Mouse (Mus musculus) left cerebral cortex, postnatal 36 days (tissue): Measurements from ENCODE around the gene Cox6b1. TPM values are rescaled to one million over a fixed set of nuclear protein-coding genes. Genes with fewer than 3 reads are reported as not detected.

Source experiments
- DNase-seq, 2 experiments: peaks; one replicate each; pipeline ENCODE4 v3.0.0; 2021 to 2022; ENCODE audit warnings: low spot score in 2 of 2, mixed read lengths in 1 of 2
- intact Hi-C: fragments of 180-260 bp; cut with DNase I; formaldehyde crosslinking; loops from one replicate; pipeline ENCODE4 v1.15.1; 2025
- total RNA-seq, 2 experiments: library from RNA; stranded (reverse); gene quantifications; 2 replicates each; pipeline ENCODE4 v1.2.3; 2021

Gene Cox6b1
- total RNA-seq = 100 to 1,000 TPM; 561 to 663 TPM

DNA sequence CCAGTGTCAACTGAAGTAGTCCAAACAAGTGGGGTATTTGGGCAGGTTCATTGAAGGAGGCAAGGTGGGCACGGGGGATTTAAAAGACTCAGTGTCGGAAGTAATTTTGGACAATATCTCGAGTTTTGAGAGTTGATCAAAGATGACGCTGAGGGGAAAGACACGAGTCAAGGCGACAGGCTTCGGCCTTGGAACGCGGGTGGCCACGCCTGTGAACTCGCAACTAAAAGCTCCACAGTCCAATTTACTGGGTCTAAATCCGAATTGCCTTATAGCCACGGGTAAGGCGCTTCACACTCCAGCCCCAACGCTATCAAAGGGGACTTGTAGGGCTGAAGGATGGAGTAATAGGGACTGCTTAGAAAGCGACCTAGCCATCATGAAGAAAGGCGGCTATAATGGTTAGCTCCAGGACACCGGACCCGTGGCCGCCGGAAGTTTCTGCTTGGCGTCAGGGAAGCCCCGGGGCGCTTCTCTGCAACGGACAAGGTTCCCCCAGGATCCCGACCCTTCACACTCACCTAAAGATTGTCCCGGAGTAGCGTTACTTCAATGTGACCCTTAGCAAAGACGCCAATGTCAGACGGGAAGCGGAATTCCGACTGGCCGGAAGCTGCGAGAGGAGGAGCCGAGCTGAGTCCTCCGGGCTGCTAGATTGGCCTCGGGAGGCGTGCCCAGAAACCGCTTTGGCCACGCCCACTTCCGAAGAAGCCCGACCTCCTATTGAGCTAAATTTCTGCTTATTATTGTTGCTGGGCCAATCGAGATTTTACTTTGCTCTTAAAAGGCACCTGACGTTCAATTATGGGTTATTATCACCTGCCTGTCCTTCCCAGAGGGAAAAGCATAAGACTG is at the start of gene Cox6b1:
Gene Cox6b1, minus strand, starts transcription at position 622 of the 855 bp plus-strand sequence.
- intact Hi-C loops = no loop called here
- DNase-seq = peak; percentile 79 to 86

DNA sequence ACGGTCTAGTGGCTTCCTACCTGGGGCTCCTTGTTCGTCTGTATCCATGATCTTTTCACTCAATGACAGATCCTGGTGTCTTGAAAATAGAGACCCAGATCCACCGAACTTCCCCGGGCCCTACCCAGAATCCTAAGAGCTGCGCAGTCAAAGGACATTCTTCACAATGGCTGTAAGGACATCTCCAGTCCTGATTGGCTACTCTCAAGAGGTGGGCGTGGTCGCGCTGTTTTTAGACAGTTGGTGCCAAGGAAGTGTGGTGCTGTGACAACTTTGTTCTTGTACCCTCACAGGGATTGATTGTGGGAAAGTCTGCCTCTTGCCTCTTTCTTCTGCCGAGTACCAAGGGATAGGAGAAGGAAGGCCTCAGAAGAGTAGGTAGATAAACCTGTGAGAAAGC is 45.5 kb upstream of the Cox6b1 start, which contains the start of gene Pmis2:
Gene Pmis2, minus strand, starts transcription at position 126 of the 400 bp plus-strand sequence.
- intact Hi-C loops = no loop called here

GRCm38 (mm10) chr7:30669229-30669628 is 43.3 kb upstream of the Cox6b1 start:
- intact Hi-C loops = loop anchor here (10.0 kb wide), 1 partner anchor 196 kb away; the partner anchor contains the start of gene Ffar1
- DNase-seq = no peak

More for the DNA sequence above, 45.5 kb upstream of the Cox6b1 start, which contains the start of gene Pmis2:
- DNase-seq = no peak

DNA sequence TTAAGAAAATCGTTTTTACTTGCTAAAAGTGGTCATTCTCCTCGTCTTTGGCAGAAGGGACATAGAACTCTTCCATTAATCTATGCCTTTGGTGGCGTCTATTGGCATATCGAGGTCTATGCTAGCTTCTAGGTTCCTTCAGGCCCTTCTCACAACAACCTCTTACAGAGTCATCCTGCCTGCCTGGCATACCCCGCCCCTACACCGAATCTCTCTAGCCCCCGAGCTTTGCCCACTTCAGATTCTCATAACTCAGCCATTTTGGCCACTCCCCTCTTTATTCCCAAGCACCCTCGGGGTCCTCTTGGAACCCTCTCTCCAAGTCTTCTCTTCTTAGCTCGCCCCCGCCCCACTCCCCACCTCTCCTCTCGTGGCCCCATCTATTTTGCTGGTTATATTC is 39.4 kb upstream of the Cox6b1 start:
- no peak for DNase-seq
- intact Hi-C loops = loop anchor here (10.0 kb wide), 1 partner anchor 199 kb away; the partner anchor contains the start of gene Ffar1

DNA sequence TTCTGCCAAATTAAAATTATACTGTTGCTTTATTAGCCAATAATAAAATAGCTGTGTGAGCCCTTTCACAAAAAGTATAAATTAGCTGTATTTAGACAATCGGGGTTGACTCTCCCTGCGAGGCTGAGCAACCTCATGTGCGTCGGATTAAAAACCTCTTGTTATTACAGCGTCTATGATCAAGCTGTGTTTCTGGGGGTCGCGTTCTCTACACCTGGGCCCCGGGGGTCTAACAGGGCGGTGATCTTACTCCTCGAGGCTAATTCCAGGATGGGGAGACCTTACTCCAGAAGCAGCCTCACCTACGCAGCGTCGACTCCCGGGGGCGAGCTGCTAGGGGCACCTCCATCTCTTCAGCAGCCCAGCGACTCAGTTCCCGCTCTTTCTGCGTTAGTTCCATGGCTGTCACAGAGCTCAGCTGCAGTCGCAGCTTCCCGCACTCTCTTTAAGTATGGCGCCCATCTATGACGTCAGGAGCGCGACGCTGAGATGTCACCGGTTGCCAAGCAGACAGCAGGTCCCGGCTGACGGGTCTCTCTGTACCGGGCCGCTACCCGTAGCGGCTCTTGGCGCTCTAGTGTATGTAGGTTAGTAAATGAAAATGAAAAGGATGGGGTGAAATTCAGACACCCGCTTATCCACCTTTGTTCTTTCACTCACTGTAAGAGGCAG is 38.7 kb upstream of the Cox6b1 start, which contains the start of gene Haus5:
Gene Haus5, minus strand, starts transcription at position 466 of the 672 bp plus-strand sequence.
- peak; percentile 85 to 91 for DNase-seq
- intact Hi-C loops = loop anchor here (10.0 kb wide), 1 partner anchor 200 kb away; the partner anchor contains the start of gene Ffar1

GRCm38 (mm10) chr7:30649591-30650540 is 23.9 kb upstream of the Cox6b1 start, which contains the start of gene Rbm42:
TSS of gene Rbm42 (minus strand) at chr7:30650317.
- DNase-seq = peak; percentile 97 to 99
- intact Hi-C loops = loop anchor here (5.0 kb wide), 1 partner anchor 77 kb away; the partner anchor contains the start of gene Tmem147

- intact Hi-C loops = no loop called here
- no peak for DNase-seq
These were observed 13.1 kb upstream of the Cox6b1 start for GRCm38 (mm10) chr7:30639083-30639482.

- DNase-seq = no peak
- intact Hi-C loops = no loop called here
These were observed 10.4 kb upstream of the Cox6b1 start for GRCm38 (mm10) chr7:30636395-30636794.

- intact Hi-C loops = no loop called here
- no peak for DNase-seq
These were observed 9.8 kb upstream of the Cox6b1 start, which contains the start of gene Etv2 for GRCm38 (mm10) chr7:30635752-30636151. TSS of gene Etv2 (minus strand) at chr7:30635852.

GRCm38 (mm10) chr7:30634621-30635020 is 8.7 kb upstream of the Cox6b1 start:
- DNase-seq = no peak
- intact Hi-C loops = no loop called here

DNA sequence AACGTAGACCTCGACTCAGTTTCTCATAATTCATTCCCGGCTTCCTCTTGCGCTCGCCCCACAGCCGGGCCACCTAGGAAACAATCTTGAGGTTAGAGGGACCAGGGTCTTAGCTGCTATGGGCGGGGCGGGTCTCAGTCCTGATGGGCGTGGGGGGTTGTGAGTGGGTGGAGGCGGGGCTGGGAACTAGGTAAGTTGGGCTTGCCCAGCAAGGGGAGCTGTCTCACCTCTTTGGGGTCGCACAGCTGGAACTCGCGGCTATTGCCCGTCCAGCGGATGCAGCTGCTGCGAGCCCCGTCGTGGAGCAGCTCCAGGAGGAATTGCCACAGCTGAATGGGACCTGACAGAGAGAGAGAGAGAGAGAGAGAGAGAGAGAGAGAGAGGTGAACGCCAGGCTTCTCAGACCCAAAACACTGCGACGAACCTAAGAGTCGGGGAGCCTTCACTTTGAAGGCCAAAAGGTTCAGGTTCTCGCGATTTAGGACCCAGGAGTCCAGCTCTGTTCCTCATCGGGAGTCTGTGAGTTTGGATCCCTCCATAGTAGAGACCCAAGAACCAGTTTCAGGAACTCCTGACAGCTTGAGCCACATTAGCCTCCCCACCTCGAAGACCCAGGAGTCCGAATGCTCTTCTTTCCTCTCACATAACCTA is 7.9 kb upstream of the Cox6b1 start:
- no peak for DNase-seq
- intact Hi-C loops = no loop called here

DNA sequence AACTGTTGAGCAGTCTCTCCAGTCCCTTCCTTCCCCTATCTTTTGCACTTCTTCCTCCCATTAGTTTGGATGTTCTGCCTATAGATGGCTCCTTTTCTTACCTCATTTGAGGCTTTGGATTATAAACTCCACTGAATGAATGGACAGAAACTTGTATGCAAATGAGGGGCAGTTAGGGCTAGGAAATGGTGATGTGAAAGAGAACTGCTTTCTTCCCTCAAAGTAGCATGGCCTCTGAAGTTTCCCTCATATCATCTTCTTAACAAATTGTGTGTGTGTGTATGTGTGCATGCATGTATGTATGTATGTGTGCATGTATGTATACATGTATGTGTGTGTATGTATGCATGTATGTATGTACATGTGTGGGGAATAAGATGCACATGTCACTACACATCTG is 3.1 kb upstream of the Cox6b1 start:
- no peak for DNase-seq
- intact Hi-C loops = no loop called here

- no peak for DNase-seq
- intact Hi-C loops = no loop called here
These were observed 696 bp upstream of the Cox6b1 start for GRCm38 (mm10) chr7:30626647-30627046.

DNA sequence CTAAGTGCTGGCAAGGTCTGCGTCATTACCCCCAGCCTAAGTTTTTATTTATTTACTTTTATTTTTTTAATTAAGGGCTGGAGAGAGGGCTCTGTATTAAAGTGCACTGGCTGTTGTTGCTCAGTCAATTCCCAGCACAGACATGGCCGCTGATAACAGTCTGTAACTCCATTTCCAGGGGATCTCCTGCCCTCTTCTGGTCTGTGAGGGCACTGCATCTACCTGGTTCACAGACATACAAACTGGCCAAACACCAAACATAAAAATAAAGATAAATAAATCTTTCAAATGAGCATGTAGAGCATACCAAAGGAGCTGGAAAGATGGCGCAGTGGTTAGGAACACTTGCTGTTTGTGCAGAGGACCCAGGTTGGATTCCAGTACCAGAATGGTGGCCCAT is 6.7 kb downstream of the Cox6b1 start:
- intact Hi-C loops = no loop called here
- DNase-seq = no peak

- DNase-seq = no peak
- intact Hi-C loops = no loop called here
These were observed 7.3 kb downstream of the Cox6b1 start for GRCm38 (mm10) chr7:30618658-30619057.

GRCm38 (mm10) chr7:30615049-30615760 is 10.7 kb downstream of the Cox6b1 start:
- no peak for DNase-seq
- intact Hi-C loops = no loop called here

GRCm38 (mm10) chr7:30614454-30614853 is 11.5 kb downstream of the Cox6b1 start:
- intact Hi-C loops = no loop called here
- DNase-seq = no peak

- intact Hi-C loops = loop anchor here (1.0 kb wide), 1 partner anchor 24 kb away; no protein-coding TSS in a partner anchor
These were observed 12.3 kb downstream of the Cox6b1 start for GRCm38 (mm10) chr7:30613529-30614112.

More at GRCm38 (mm10) chr7:30613529-30614112, 12.3 kb downstream of the Cox6b1 start:
- peak in 1 of 2 experiments; percentile 35 for DNase-seq
